Mouse (Mus musculus) stomach, embryonic 14.5 days (tissue): ENCODE results near the gene Lrrn2. TPM values are rescaled to one million over a fixed set of nuclear protein-coding genes. Genes with fewer than 3 reads are reported as not detected.

ENCODE experiments used
- ATAC-seq: fragments of 200-750 bp; cut with Nextera tagmentation; 2 replicates; pipeline ENCODE4 v1.8.0; 2017; ENCODE audit warnings: low read depth, moderate TSS enrichment; ENCODE audit not compliant: insufficient number of reproducible peaks, insufficient read depth, low FRiP score
- H3K27ac ChIP-seq: fragments of 300-500 bp; sonication (generic); 2 replicates; pipeline ENCODE4 v1.5.1; 2014; ENCODE audit warnings: mild to moderate bottlenecking, low read length, moderate library complexity, mixed read lengths
- H3K27me3 ChIP-seq: fragments of 300-500 bp; sonication (generic); 2 replicates; pipeline ENCODE4 v1.6.1; 2014; ENCODE audit warnings: low read length, control low read depth, mixed read lengths; ENCODE audit not compliant: control insufficient read depth, insufficient read depth
- H3K36me3 ChIP-seq: fragments of 300-500 bp; sonication (generic); 2 replicates; pipeline ENCODE4 v1.6.1; 2014; ENCODE audit warnings: mild to moderate bottlenecking, control low read depth, low read length, moderate library complexity, mixed read lengths; ENCODE audit not compliant: control insufficient read depth, insufficient read depth
- H3K4me1 ChIP-seq: fragments of 300-500 bp; sonication (generic); 2 replicates; pipeline ENCODE4 v1.6.1; 2014; ENCODE audit warnings: low read length, control low read depth, mixed read lengths; ENCODE audit not compliant: control insufficient read depth, insufficient read depth
- H3K4me2 ChIP-seq: fragments of 300-500 bp; sonication (generic); replicated peaks from 2 replicates; pipeline ENCODE4 v1.6.1; 2014; ENCODE audit warnings: low read depth, low read length, control low read depth
- H3K4me3 ChIP-seq: fragments of 300-500 bp; sonication (generic); 2 replicates; pipeline ENCODE4 v1.5.1; 2014; ENCODE audit warnings: low read depth, low read length, control low read depth
- H3K9ac ChIP-seq: fragments of 300-500 bp; sonication (generic); replicated peaks from 2 replicates; pipeline ENCODE4 v1.6.1; 2014; ENCODE audit warnings: low read depth, mild to moderate bottlenecking, control low read depth, low read length, moderate library complexity, mixed read lengths
- H3K9me3 ChIP-seq: fragments of 300-500 bp; sonication (generic); 2 replicates; pipeline ENCODE4 v1.6.1; 2016; ENCODE audit warnings: low read depth, low read length, control low read depth; ENCODE audit not compliant: control insufficient read depth
- WGBS: fragments of 180-500 bp; shearing (Covaris S2); extraction: QIAGEN DNeasy Blood & Tissue Kit; methylation state at CpG from one replicate; pipeline ENCODE4 v1.1.7; 2014; 5-methylcytosine and 5-hydroxymethylcytosine counted together
- polyA plus RNA-seq: library from polyadenylated mRNA; unstranded; fragments of >200 nt; fragmentation: Nextera tagmentation; extraction: Ambion mirVana; gene quantifications from 2 replicates; pipeline ENCODE4 v1.2.1, GENCODE M21; 2014

Gene Lrrn2
- 4.0 and 5.1 TPM in 2 replicates for polyA plus RNA-seq

DNA sequence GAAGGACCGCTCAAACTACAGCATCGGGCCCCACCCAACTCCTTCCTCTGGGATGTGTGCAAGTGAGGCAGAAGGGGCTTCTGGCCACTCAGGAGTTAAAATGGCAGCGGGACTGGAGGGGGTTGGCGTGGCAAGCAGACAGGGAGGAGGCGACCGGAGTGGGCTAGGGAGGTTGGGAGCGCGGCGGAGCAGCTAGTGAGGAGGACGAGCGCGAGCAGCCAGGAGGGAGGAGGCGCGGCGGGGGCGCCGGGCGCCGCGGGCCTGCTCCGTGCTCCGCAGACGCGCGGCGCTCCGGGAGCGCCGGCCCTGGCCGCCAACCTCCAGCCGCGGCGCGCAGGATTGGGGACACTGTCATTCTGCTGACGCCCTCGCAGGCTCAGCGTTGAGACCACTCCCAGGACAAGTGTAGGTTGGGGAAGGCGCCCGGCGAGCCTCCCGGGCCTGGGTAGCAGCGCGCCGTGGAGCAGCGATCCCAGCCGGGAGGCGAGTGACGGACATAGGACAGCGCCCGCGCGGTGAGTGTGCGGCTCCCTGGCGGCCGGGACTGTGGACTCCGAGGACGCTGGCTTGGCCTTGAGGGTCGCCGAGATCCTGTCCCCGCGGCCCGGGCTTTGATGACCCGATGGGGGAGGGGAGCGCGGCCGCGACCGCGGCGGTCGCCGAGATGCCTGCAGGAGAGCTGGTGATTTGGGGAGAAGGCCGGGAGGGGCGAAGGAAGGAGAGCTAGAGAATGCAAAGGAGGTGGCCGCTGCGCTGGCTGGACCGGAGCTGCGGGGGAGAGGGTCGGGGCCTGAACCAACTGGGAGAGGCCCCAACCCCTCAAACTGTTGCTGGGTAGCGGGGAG lies at the start of gene Lrrn2:
Lrrn2 (plus strand) TSS at position 113 of the 845 bp plus-strand sequence.
- Histone ChIP-seq H3K36me3 (no peaks in the 10 kb centered on the region), H3K4me1 (peaks cover 10% of the 10 kb centered on the region; the same call in 1 of the 2 replicates), H3K9me3 (no peaks in the 10 kb centered on the region), H3K27ac (no peak within 1 kb of the TSS), H3K27me3 (peaks cover 30% of the 10 kb centered on the region), H3K4me3 (peak within 1 kb of the TSS; percentile 41), H3K4me2 (peak within 1 kb of the TSS; percentile 87), H3K9ac (peak within 1 kb of the TSS; percentile 36; the same call in 1 of the 2 replicates)
- under 1% methylated on average over 65 of the region's 80 CpGs for WGBS
- ATAC-seq = peak; percentile 51; the same call in 1 of the 2 replicates

- no peaks in the 10 kb centered on the region for H3K27me3 ChIP-seq
- H3K4me1 ChIP-seq = no peaks in the 10 kb centered on the region
- no peak overlapping the region for H3K9ac ChIP-seq
- H3K4me2 ChIP-seq = no peak overlapping the region
- 81% methylated on average over 4 of the region's 4 CpGs for WGBS
- H3K4me3 ChIP-seq = no peak overlapping the region
- no peak for ATAC-seq
- no peak overlapping the region for H3K27ac ChIP-seq
- H3K9me3 ChIP-seq = no peaks in the 10 kb centered on the region
- H3K36me3 ChIP-seq = no peaks in the 10 kb centered on the region
These were observed 48.1 kb upstream of the Lrrn2 start for GRCm38 (mm10) chr1:132831963-132832362.

DNA sequence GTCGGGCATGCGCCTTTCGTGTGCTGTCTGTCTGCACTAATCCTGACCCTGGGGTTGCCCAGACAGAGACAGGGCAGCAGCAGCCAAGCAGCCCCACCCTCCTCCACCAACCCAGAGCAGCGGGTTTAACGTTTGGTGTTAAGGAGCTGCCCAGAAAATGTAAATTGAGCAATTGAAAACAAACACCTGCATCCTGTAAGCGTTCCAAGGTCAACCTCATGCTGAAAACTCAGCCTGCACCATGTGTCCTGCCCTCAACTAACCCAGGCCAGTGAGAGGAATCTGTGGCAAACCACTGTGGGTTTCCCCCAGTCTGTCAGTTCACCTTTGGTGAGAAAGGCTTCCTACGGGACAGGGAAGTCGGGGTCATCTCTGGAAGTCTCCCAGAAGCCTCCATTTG lies 46.0 kb upstream of the Lrrn2 start:
- no peak for ATAC-seq
- H3K36me3 ChIP-seq = no peaks in the 10 kb centered on the region
- H3K4me3 ChIP-seq = no peak overlapping the region
- 47% methylated on average over 8 of the region's 8 CpGs for WGBS
- no peaks in the 10 kb centered on the region for H3K4me1 ChIP-seq
- no peak overlapping the region for H3K4me2 ChIP-seq
- H3K27ac ChIP-seq = no peak overlapping the region
- no peaks in the 10 kb centered on the region for H3K27me3 ChIP-seq
- no peaks in the 10 kb centered on the region for H3K9me3 ChIP-seq
- no peak overlapping the region for H3K9ac ChIP-seq

- WGBS = 69% methylated on average over 8 of the region's 8 CpGs
- no peaks in the 10 kb centered on the region for H3K27me3 ChIP-seq
- ATAC-seq = no peak
- no peak overlapping the region for H3K27ac ChIP-seq
- no peak overlapping the region for H3K4me2 ChIP-seq
- H3K9me3 ChIP-seq = no peaks in the 10 kb centered on the region
- H3K36me3 ChIP-seq = no peaks in the 10 kb centered on the region
- H3K4me1 ChIP-seq = no peaks in the 10 kb centered on the region
- H3K9ac ChIP-seq = no peak overlapping the region
- H3K4me3 ChIP-seq = no peak overlapping the region
These were observed 43.2 kb upstream of the Lrrn2 start for GRCm38 (mm10) chr1:132836895-132837294.

DNA sequence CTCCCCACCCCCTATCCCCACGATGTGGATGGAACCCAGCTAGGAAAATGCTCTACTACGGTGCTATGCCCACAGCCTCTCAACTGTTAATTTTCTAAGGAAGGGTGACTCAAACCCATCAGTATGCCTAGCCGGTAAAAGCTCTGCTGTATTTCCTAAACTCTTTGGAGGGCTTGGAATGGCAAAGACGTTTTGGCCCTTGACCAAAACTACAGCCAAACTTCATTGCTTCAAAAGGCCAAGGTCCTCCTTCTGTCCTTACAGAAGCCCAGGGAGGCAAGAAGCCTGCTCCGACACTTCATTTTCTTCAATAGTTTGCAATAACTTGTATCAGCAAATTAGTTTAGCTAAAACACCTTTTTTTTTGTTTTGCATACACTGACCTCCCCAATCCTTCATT lies 42.4 kb upstream of the Lrrn2 start:
- Histone ChIP-seq H3K9ac (no peak overlapping the region), H3K36me3 (no peaks in the 10 kb centered on the region), H3K27me3 (no peaks in the 10 kb centered on the region), H3K4me2 (no peak overlapping the region), H3K4me3 (no peak overlapping the region), H3K27ac (no peak overlapping the region), H3K9me3 (no peaks in the 10 kb centered on the region), H3K4me1 (no peaks in the 10 kb centered on the region)
- ATAC-seq = no peak
- WGBS = 72% methylated on average over 5 of the region's 5 CpGs

DNA sequence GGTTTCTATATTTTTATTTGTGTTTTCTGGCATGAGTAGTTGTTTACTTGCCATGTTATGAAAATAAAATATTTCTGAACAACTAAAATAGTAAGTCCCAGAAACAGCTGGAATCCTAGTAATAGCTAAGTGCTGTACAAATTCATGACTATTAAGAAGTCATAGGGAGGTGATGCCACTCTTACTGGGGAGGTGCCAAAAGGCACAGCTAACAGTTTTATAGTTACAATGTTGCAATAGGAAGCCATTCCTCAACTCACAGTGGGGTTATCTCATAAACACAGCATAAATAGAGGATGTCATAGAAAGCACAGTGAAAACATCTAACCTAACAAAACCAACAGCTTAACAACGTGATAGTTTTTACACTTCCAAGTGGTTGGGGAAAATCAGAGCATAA lies 41.7 kb upstream of the Lrrn2 start:
- H3K4me2 ChIP-seq = no peak overlapping the region
- no peaks in the 10 kb centered on the region for H3K9me3 ChIP-seq
- no peak overlapping the region for H3K27ac ChIP-seq
- WGBS = 82% methylated on average over 1 of the region's 1 CpGs
- H3K27me3 ChIP-seq = no peaks in the 10 kb centered on the region
- no peaks in the 10 kb centered on the region for H3K4me1 ChIP-seq
- no peak overlapping the region for H3K4me3 ChIP-seq
- no peak for ATAC-seq
- H3K9ac ChIP-seq = no peak overlapping the region
- H3K36me3 ChIP-seq = no peaks in the 10 kb centered on the region

- no peak overlapping the region for H3K4me2 ChIP-seq
- 81% methylated on average over 10 of the region's 10 CpGs for WGBS
- no peak overlapping the region for H3K27ac ChIP-seq
- H3K4me3 ChIP-seq = no peak overlapping the region
- H3K4me1 ChIP-seq = no peaks in the 10 kb centered on the region
- H3K36me3 ChIP-seq = no peaks in the 10 kb centered on the region
- no peaks in the 10 kb centered on the region for H3K9me3 ChIP-seq
- ATAC-seq = no peak
- no peaks in the 10 kb centered on the region for H3K27me3 ChIP-seq
- H3K9ac ChIP-seq = no peak overlapping the region
These were observed 36.5 kb upstream of the Lrrn2 start for GRCm38 (mm10) chr1:132843612-132844011.

- Histone ChIP-seq H3K4me3 (no peak overlapping the region), H3K9me3 (no peaks in the 10 kb centered on the region), H3K4me2 (no peak overlapping the region), H3K36me3 (no peaks in the 10 kb centered on the region), H3K4me1 (no peaks in the 10 kb centered on the region), H3K27me3 (no peaks in the 10 kb centered on the region), H3K27ac (no peak overlapping the region), H3K9ac (no peak overlapping the region)
- WGBS = 74% methylated on average over 20 of the region's 20 CpGs
- ATAC-seq = peak; percentile 65; the same call in 1 of the 2 replicates
These were observed 35.8 kb upstream of the Lrrn2 start for GRCm38 (mm10) chr1:132844088-132844804.
